Mouse (Mus musculus) liver, postnatal 0 days (tissue): Measurements from ENCODE around the gene Olfr90.

Source experiments
- CTCF ChIP-seq: sonication (generic); IDR thresholded peaks from 2 replicates; pipeline ENCODE4 v1.5.1; 2016; ENCODE audit warnings: antibody characterized with exemption, low read depth
- EP300 ChIP-seq: IDR thresholded peaks from 2 replicates; pipeline ENCODE4 v1.6.1; 2016; ENCODE audit warnings: antibody characterized with exemption, low read depth, mild to moderate bottlenecking

DNA sequence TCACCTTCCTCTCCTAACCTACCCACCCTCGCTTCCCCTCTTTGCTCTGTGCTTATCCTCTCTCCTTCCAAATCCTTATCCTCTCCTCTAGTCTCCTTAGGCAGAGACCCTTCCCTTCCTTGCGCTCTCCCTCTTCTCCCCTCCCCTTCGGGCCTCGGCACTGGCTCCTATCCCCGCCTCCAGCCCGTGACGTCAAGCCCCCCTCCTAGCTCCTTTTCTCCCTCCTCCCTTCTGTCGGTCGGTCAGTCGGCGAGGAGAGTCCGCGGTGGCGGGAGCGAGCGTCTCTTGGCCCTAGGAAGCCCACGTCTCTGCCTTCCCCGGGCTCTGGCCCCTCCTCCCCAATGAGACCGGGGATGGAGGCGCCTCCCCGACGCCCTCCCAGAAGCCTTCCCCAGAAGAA is 37.9 kb downstream of the Olfr90 start:
- TF ChIP-seq CTCF = no peak
- no peak for TF ChIP-seq EP300
